Mouse (Mus musculus): ENCODE results near the gene Bves.
"Not testable (repeated sequence)": the region's sequence is repeated elsewhere in the genome, so short reads cannot be mapped to it uniquely, and the experiment has no call there.

The Bves gene

DNA sequence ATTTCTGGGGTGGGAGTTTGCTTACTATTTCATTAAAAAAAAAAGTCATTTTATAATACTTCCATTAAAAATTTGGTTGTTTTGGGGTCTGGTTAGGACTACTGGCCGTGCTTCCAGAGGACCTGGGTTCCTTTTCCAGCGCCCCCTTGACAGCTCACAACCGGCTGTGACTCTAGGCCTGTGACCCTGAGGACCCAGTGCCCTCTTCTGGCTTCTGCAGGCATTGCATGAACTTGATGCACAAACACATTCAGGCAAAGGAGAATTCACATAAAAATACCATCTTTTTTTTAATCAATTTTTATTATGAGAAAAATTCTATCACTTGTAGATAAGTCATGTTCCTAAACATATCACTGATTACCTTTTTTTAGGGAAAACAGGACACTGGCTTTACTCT lies 12.6 kb downstream of the Bves start:
- not testable (repeated sequence) for DNase-seq (ENCODE audit: low spot score in 2 of 2)

DNA sequence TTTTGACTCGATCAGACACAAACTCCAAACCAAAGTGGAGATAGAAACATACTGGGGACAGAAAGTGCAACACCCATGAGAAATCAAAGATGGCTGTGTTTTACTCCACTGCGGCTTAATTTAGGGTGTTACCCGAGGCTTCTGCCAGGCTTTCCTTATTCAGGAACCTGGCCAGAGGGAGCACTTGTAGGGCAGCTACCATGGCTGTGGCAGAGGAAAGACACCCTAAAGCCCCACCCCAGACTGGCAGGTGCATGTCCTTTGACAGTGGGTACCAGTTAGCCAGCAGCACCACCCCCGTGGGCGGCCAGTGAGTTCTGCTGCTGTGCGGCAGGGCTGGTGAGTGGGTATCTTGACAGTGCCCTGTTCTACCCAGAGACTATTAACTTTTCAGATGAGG lies 20.5 kb downstream of the Bves start:
- no peak for DNase-seq (ENCODE audit: low spot score in 2 of 2)

DNA sequence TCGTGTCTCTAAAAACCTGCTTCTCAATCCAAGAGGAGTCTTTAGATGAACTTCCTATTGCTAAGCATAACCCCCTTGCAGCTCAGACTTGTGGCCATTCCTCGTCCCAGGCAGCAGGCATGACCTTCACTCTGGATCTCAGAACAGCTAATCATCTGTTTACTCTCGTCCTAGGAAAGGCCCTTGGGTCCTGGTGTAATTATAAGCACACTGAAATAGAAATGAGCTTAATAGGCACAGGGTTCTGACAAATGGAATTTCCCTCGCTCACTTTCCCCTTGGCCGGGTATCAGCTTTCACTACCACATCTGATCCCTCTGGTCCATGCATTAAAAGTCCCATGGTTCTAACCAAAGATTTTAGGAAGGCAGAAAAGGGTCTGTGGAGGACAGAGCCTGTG lies 27.8 kb downstream of the Bves start:
- no peak for DNase-seq (ENCODE audit: low spot score in 2 of 2)

DNA sequence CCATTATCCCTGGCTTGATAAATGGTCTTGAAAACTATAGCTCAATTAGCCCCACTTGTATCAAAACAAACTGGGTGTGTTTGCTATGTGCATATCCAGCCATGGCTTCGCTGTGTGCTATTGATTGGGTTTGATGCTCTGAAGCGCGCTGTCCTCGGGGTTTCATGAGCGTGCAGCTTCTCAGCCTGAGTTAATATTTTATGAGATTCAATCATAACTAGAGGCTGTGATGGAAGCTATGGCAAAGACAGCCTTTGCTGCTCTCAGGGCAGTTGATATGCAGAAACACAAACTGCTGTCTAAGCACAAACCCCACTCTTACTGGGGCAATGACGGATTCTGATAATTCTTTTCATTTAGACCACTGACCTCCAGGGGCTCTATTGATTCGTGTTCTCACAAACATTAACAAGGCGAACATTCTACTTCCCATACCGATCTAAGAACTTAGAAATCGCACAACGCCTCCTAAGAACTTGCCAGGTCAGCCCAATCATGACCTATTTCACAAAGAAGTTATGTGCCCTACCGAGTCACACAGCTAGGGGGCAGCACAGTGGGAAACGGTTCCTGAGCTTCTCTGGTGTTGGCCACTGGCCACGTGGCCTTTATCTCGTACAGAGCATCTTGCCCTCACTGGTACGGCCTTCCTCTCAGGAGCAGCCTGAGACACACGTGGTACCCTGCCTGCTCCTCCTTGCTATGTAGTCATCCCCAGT lies 31.6 kb downstream of the Bves start:
- DNase-seq (ENCODE audit: low spot score in 2 of 2) = peak in 1 of 2 experiments; percentile 40

DNA sequence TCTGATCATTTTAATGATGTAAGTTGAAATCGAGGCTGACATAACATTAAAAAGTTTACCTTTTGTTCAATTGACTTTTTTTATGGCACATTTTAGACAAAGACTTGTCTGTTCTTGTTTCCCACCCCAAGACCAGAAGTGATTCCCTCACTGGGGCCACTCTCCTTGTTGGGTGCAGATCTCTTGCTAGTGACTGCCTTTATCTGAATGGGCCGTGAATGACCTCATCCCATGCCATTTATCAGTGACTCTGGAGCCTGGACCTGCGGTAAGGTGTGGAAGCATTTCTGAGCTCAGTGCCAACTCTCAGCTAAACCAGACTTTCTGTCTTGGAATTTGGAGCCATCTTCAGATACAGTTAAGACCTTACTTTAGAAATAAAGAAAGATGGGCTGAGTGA lies 34.1 kb downstream of the Bves start:
- DNase-seq (ENCODE audit: low spot score in 2 of 2) = no peak

DNA sequence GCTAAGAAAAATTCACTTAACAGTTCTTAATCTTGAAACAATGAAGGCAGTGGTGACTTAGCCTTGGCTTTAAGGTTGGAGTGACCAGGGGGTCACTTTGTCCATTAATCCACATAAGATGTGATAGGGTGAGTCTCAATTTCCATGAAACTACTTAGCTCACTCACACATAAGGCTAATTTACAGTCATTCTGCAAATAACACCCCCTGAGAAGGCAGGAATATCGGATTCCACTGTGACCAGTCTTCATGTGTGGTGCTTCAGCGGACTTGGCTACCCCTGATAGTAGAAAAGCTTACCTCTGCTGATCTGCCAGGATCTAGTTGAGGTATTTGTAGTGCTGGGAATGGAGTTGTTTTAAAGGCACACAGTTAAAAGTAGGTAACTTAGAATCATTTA lies 35.0 kb downstream of the Bves start:
- DNase-seq (ENCODE audit: low spot score in 2 of 2) = no peak

DNA sequence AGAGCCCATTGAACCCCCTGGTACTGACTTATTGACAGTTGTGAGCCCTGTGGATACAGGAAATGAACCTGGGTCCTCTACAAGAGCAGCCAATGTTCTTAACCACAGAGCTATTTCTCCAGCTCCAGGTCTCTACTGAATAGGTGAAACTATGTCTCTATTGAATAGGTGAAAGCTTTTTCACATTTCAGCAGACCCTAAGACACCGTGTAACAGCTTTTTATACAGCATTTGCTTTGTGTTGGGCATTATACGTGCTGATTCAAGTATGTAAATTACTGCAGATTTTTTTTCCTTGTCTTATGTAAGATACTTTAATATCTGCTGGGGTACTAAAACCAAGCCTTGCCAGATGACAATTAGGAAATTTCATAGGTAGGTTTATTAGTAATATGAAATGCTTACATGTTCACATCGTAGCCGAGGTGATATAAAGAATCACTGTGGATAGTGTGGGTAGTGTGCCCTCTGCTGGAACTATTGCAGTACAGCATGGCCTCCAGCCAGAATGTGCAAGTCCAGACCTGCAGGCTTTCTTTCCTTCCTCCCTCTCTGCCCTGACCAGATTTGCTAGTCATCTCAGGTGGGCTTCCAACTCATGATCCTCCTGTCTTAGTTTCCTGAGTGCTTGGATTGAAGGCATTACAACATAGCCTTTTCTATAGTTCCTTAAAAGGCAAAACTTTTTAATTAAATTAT lies 37.6 kb downstream of the Bves start:
- DNase-seq (ENCODE audit: low spot score in 2 of 2) = peak; percentile 44 to 66

DNA sequence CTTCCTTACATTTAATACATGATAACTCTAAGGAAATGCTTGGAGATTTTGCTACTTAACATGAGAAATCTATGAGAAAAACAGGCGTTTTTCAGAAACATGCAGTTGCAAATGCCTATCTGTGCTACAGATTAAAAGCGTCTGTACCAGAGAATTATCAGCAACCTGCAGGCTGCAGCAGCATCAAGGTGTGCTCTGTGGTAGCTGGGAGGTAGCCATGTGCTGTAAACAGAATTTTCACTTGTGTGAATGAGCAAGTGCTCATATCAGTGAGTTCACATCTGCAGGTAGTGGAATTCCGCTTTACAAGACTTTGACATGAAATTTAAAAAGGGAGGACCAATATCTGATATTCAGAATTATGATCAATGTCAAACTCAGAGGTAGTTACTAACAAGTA lies 42.7 kb downstream of the Bves start:
- no peak for DNase-seq (ENCODE audit: low spot score in 2 of 2)

DNA sequence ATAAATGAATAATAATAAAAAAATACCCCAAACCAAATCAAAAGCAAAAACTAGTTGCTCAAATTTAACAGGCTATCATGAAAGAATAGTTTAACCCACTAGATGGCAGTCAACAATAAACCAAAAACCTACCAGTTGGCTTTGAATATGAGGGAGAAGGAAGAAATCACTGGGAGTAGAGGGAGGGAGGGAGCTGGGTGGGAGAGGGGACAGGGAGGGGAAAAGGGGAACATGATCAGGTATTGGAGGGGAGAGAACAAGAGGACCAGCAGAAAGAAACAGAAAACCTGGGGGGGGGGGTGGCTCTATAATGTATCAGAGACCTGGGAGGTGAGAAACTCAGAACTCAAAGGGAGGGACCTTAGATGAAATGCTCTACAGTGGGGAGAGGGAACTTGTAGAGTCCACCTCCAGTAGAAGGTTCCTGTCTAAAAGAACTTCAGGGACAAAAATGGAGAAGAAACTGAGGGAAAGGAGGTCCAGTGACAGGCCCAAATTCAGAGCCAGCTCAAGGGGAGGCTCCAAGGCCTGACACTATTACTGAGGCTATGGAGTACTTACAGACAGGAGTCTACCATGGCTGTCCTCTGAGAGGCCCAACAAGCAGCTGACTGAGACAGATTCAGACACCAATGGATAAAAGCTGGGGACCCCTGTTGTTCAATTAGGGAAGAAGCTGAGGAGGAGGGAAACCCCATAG lies 46.5 kb downstream of the Bves start:
- DNase-seq (ENCODE audit: low spot score in 2 of 2) = no peak

DNA sequence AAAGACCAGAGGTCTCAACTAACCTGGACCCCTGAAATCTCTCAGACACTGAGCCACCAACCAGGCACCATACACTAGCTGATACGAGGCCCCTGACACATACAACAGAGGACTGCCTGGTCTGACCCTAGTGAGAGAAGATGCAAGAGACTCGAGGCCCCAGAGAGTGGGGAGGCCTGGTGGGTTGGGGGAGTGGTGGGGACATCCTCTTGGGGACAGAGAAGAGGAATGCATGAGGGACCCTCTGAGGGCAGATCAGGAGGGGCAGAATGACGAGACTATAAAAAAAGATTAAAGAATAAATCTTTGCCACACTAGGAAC lies 47.0 kb downstream of the Bves start:
- no peak for DNase-seq (ENCODE audit: low spot score in 2 of 2)

DNA sequence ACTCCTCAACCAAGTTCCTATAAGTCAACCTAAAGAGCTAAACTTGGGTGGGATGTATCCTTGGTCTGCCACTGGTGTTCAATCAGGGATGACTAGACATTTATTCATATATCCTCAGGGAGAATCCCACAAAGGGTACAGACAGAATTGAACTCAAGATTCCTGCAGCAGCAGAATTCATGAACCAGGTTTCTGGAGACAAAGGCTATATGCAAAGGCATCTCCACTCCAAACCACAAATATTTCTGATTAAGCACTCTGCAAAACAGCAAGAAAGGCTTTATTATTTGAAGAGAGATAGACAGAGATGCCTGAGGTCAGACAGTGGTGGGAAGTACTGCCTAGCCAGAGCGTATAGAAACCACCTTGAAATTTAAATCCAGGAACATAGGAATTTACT lies 62.6 kb downstream of the Bves start:
- DNase-seq (ENCODE audit: low spot score in 2 of 2) = no peak

DNA sequence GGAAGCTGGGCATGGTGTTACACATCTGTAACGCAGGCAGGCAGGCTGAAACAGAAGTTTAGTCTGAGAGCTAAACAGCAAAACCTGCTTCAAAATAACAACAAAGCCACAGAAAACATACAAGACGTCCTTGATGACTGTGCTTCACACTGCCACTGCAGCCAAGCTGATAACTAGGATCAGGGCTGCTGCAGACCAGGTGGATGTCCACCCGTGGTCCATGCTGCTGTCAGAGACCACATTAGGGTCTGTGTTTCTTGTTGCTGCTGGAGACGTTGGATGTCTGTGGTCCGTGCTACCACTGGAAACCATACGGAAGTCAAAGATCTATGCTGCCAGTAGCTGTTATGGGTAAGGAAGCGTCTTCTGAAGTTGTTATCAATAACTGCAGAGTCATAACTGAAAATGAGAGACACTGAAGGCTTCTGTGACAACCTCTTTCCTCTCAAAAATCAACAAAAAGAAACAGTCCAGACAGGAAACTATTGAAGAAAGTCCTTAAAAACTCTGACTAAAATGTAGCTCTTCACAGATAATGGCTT lies 64.2 kb downstream of the Bves start:
- no peak for DNase-seq (ENCODE audit: low spot score in 2 of 2)

DNA sequence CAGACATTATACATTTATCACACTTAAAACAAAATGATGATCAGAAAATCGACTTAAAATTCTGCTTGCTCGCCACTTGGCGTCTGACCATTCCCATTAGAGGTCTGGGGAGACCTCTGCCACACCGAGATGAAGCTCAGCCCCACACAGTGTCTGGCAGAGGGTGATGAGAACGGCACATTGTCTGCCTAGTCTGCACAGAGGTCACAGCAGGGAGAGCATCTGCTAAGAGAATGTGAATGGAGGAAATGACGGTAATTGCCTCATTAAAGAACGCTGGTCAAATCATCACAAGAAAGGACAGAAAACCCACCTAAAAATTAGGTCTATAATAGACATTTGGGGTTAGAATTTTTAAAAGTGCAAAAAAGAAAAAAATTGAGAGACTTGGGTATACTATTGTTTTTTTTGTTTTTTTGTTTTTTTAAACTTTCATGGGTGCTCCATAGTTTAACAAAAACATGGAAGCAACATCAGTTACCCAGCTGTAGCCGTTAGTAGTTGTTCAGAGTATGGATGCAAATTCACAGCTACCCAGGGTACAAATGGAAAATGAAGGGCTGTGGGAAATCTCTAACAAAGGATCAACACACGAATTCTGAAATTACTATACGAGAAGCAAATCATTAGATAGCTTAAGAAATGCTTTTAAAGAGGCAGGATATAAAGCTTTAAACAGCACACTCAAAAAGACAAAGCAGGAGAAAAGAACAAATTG lies 75.2 kb downstream of the Bves start:
- DNase-seq (ENCODE audit: low spot score in 2 of 2) = no peak

DNA sequence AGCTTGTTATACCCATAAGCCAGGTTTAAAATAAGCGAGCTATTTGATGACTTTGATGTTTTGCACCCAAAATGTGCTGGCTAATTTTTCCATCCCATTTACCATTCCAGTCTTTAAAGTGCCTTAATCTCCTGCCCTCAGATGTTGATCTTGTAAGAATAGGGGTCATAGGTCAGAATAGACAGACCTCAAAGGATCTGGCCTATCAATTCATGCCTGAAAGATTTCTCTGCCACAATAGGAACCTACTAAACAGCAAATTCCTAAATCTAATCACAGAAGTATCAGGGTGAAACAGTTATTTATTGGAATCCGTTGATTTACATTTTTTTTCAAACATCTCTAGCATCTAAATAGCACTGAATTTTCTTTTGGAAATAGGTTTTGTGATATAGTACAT lies 76.2 kb downstream of the Bves start:
- no peak for DNase-seq (ENCODE audit: low spot score in 2 of 2)

DNA sequence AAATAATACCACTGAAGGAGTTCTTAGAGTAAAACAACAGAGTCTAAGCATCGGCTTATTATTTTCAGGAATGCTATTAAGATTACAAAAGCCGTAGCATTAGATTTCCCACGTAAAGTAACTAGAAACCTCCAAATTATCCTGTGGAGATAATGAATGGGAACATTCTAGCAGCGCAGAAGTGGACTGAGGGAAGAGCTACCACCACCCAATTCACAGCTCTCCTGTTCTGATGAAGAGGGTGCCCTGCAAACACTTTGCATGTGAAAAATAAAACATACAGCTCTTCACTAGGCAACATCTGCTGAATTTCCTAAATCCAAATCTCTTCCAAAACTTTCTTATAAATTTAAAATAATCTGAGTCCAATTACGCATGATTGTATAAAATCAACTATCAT lies 76.6 kb downstream of the Bves start:
- no peak for DNase-seq (ENCODE audit: low spot score in 2 of 2)

All from spleen, postnatal 4 days (tissue).